Mouse (Mus musculus) spleen, postnatal 14 days (tissue): ENCODE results near the gene Flnb.
A peak's percentile ranks its signal among the peaks of the same experiment; 100 is the strongest.

Source experiments
- DNase-seq, 2 experiments: peaks; one replicate each; pipeline ENCODE4 v3.0.0; 2021 to 2022; ENCODE audit warnings: low spot score in 2 of 2

Flnb gene

DNA sequence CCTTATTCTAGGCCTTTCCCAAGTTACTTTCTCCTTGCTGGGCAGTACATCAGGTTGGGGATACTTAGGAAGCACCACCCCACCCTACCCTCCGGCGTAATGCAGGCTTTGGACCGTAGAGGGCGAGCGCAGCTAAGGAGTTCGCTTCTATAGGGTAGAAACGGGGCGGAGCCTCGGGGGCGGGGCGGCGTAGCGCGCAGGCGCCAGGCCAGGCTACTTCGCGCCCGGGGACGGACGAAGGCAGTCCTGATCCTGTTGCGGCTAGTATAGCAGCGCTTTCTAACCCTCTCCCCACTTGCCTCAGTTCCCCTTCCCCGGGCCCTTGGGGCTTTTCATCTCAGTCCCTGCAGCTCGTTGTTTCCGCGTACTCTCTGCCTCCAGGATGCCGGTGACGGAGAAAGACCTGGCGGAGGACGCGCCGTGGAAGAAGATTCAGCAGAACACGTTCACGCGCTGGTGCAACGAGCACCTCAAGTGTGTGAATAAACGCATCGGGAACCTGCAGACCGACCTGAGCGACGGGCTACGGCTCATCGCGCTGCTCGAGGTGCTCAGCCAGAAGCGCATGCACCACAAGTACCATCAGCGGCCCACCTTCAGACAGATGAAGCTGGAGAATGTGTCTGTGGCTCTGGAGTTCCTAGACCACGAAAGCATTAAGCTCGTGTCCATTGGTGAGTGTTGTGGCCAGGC, at the start of gene Flnb:
Gene Flnb, plus strand, starts transcription at position 188 of the 693 bp plus-strand sequence.
- DNase-seq = peak; percentile 87 to 90

GRCm38 (mm10) chr14:7773714-7774389, 43.9 kb upstream of the Flnb start:
- peak; percentile 13 to 36 for DNase-seq

GRCm38 (mm10) chr14:7786073-7786472, 31.7 kb upstream of the Flnb start:
- DNase-seq = no peak

- DNase-seq = no peak
These were observed 28.3 kb upstream of the Flnb start for GRCm38 (mm10) chr14:7789266-7790030.

DNA sequence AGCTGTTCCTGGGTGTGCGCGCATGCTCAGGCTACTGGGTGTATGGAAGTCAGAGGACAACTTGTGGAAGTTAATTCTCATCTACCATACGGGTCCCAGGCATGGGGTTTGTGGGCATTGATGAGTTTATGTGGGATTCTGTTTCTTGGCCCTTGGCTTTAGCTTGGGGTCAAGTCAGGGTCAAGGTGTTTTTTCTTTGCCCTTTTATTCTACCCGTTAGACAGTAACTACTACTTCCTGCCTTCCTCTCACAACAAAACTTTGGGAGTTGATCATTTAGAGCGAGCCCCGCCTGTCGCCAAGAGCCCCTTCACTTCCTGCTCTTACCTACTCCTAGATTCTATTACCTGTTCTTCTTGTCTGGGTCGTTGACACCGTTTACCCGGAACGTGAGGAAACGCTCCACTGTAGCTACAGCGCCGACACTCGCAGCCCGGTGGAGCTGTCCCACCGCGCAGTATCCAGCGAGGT, 26.7 kb upstream of the Flnb start:
- no peak for DNase-seq

DNA sequence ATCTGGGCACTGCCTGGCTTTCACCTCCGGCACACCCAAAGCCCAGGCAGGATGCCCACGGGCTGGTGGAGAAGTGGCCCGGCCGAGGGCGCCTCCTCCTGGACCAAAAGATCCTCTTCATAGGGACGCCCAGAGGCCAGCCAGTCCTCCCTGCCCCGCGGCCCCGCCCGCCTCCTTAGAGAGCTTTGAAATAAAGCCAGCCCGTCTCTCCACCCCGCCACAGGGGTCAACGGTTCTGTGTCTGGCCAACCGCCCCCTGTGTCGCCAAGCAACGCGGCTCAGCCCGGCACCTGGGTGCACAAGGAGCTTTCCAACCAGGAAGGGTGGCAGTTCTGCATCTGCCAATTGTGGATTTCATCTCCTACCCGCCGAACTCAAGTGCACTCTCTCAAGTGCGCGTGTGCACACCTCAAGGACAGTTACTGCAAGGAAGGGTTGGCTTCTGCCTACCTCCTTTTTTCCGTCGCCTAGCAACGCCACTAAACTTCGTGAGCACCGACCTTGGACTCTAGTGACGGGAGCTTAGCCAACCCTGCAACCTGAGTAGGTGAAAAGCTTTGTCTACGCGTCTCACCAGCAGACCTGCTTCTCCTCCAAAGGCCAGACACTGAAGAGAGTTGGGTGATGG, 26.1 kb upstream of the Flnb start, which contains the start of gene Gm26661:
Gene Gm26661, plus strand, starts transcription at position 56 of the 628 bp plus-strand sequence.
- DNase-seq = peak in 1 of 2 experiments; percentile 3

DNA sequence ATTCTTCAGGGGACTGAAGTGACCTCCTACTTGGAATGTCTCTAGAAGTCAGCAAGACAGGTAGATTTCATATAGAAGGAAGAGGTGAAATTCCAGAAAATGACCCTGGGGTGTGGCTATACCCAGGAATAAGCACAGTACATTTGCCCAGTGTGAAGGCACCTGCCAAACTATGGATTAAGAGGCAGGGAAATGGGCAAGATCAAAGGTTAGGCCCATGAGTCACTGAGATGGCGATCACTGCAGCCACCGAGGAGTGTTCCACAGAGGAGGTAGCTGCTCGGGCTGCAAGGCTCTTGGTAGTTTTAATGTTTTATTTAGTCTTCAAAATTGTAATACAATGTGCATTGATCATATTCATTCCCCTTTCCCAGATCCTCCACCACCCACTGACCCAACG, 21.8 kb upstream of the Flnb start:
- DNase-seq = no peak

DNA sequence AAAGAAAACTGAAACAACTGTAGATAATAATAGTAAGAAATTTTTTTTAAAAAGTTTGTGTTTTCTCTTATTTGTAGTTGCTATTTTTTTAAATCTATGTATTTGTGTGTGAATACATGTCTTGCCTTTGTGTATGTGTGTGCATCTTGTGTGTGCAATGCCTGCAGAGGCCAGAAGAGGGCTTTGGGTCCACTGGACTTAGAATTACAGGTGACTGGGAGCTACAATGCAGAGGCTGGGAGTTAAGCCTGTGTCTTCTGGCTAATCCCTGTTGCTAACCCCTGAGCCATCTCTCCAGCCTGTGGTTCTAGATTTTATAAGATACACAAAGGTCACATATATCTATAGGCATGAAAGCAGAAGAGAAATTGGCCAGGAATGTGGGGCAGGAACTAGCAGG, 17.1 kb upstream of the Flnb start:
- DNase-seq = no peak

- DNase-seq = peak in 1 of 2 experiments; percentile 12
These were observed 15.9 kb upstream of the Flnb start for GRCm38 (mm10) chr14:7801831-7802230.

- DNase-seq = no peak
These were observed 13.7 kb upstream of the Flnb start for GRCm38 (mm10) chr14:7803874-7804557.

GRCm38 (mm10) chr14:7804558-7804905, 13.2 kb upstream of the Flnb start:
- no peak for DNase-seq

- DNase-seq = no peak
These were observed 10.0 kb upstream of the Flnb start for GRCm38 (mm10) chr14:7807711-7808110.

GRCm38 (mm10) chr14:7808501-7808981, 9.2 kb upstream of the Flnb start:
- no peak for DNase-seq

- DNase-seq = no peak
These were observed 8.5 kb upstream of the Flnb start for GRCm38 (mm10) chr14:7809043-7809955.

GRCm38 (mm10) chr14:7818463-7819121, 835 bp downstream of the Flnb start:
- DNase-seq = no peak

DNA sequence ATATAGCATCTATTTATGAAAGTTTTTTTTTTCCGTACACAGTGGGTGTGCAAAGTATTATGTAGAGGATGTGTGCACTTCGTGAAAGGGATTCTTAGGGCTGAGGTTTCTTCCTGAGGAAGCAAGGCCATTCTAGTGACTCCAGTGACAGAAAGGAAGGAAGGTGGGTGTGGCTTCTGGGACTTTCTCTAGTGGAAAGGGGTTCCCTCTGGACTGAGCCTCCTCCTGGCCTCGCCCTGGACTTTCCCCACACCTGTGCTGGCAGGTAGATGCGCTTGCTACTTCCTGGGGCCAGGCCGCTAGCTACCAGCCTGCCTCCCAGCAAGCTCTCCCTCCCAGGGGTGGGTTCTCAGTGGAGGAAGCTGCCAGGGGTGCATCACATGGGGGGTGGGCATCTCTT, 1.7 kb downstream of the Flnb start:
- no peak for DNase-seq

- no peak for DNase-seq
These were observed 3.6 kb downstream of the Flnb start for GRCm38 (mm10) chr14:7821341-7821740.

- no peak for DNase-seq
These were observed 4.9 kb downstream of the Flnb start for GRCm38 (mm10) chr14:7822693-7823092.

DNA sequence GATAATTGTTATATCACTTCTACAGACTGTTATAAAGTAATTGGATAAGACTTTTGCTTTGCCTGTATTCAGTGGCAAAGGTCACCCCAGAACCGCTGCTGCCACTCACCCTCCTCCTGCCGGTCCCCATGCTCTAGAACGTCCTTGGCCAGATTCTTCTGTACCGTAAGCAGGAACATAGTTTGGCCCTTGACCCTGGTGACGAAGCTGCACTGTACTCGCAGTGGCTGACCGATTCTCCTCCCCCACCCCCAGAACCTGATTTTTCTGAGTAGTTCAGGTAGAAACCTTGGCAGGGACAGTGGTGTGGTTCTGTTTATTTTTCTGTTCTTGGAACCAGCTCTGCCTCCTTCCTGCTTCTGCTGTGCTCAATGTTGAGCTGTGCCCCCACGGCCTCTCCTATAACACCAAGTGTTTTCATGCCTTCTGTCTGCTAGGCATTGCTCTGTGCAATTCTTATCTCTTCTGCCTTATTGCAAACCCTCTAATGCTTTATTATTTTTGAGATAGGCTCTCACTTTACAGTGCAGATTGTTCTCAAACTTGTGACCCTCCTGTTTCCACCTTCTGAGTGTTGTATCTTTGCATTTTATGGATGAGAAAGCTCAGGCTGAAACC, 7.0 kb downstream of the Flnb start:
- DNase-seq = no peak
